Mouse (Mus musculus) heart, postnatal 0 days (tissue): ENCODE measurements around the gene Cep70.

ENCODE experiments used
- CTCF ChIP-seq: IDR thresholded peaks from 2 replicates; pipeline ENCODE4 v1.5.1; 2016; ENCODE audit warnings: antibody characterized with exemption, control low read depth, low read depth
- EP300 ChIP-seq: IDR thresholded peaks from 2 replicates; pipeline ENCODE4 v1.6.1; 2016; ENCODE audit warnings: antibody characterized with exemption, low read depth

DNA sequence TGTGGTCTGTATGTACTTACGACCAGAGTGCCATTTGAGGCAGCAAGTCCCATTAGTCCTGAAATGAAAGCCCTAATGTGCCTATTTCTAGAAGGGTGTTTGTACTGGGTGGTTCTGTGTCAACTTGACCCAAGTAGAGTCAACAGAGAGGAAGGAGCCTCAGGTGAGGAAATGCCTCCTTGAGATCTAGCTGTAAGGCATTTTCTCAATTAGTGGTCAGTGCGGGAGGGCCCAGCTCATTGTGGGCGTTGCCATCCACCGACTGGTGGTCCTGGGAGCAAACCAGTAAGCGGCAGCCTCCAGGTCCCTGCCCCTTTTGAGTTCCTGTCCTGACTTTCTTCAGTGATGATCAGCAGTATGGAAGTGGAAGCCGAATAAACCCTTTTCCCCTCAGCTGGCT is 63.1 kb downstream of the Cep70 start:
- no peak for TF ChIP-seq CTCF
- TF ChIP-seq EP300 = no peak
